Mouse (Mus musculus): ENCODE measurements around the gene Ntng2. TPM values are rescaled to one million over a fixed set of nuclear protein-coding genes. Genes with fewer than 3 reads are reported as not detected.

Gene Ntng2
- total and polyA plus RNA-seq, 3 experiments: 5.4 to 19.1 TPM; not detected in 1

- peak overlapping the region; percentile 80 to 81 for H3K4me3 ChIP-seq (ENCODE audit: control insufficient read depth in 1 of 2, insufficient read depth in 1 of 2, low read depth in 2 of 2, low read length in 2 of 2)
- H3K27ac ChIP-seq (ENCODE audit: control insufficient read depth, low read depth, low read length): peak overlapping the region; percentile 61
- peaks cover 21% of the 10 kb centered on the region for H3K79me2 ChIP-seq (ENCODE audit: control insufficient read depth, insufficient read depth, low read length, poor library complexity)
- H3K4me1 ChIP-seq (ENCODE audit: control insufficient read depth in 1 of 2, insufficient read depth in 2 of 2, low read length in 2 of 2): peaks cover 0 to 5% of the 10 kb centered on the region in 2 experiments; a peak in 1 of 4 replicates
- peak overlapping the region; percentile 86 for H3K9ac ChIP-seq (ENCODE audit: control insufficient read depth, low read depth, low read length, poor library complexity, severe bottlenecking)
- no peaks in the 10 kb centered on the region for H3K27me3 ChIP-seq (ENCODE audit: control insufficient read depth in 1 of 2, insufficient read depth in 2 of 2, low read length in 2 of 2)
- peak; percentile 59 for TF ChIP-seq NELFE (IDR thresholded peaks at IDR 0.05; ENCODE audit: low read depth, low read length)
- no peak for TF ChIP-seq MEF2A (IDR thresholded peaks at IDR 0.05; ENCODE audit: extremely low read depth, insufficient replicate concordance, low read depth, low read length, poor library complexity, severe bottlenecking)
- TF ChIP-seq MAZ (IDR thresholded peaks at IDR 0.05; ENCODE audit: low read depth, low read length): peak; percentile 40; the same call in 1 of the 2 replicates
- TF ChIP-seq POLR2A (IDR thresholded peaks at IDR 0.05; ENCODE audit: control insufficient read depth in 1 of 2, insufficient read depth in 1 of 2, low read depth in 1 of 2, low read length in 2 of 2, poor library complexity in 1 of 2): peak; percentile 63 to 73; a peak in 3 of 4 replicates
- H3K36me3 ChIP-seq (ENCODE audit: control insufficient read depth in 1 of 2, insufficient read depth in 2 of 2, low read length in 2 of 2): no peaks in the 10 kb centered on the region; a peak in 1 of 4 replicates
- no peaks in the 10 kb centered on the region for H3K9me3 ChIP-seq (replicated peaks; ENCODE audit: insufficient read depth, low read length)
- peak; percentile 85 for DNase-seq (ENCODE audit: low read depth, low spot score)
Observed at GRCm38 (mm10) chr2:29251095-29252058, 1.4 kb downstream of the Ntng2 start.

- TF ChIP-seq ELF1 (IDR thresholded peaks at IDR 0.05; ENCODE audit: low read depth, low read length) (no peak), SIN3A (IDR thresholded peaks at IDR 0.05; ENCODE audit: low read length) (no peak), RAD21 (IDR thresholded peaks at IDR 0.05; ENCODE audit: low read depth, low read length) (no peak), JUND (IDR thresholded peaks at IDR 0.05; ENCODE audit: low read depth, low read length) (no peak)
- Histone ChIP-seq H3K4me3 (ENCODE audit: control insufficient read depth in 1 of 2, insufficient read depth in 1 of 2, low read depth in 2 of 2, low read length in 2 of 2) (no peak overlapping the region), H3K27me3 (ENCODE audit: control insufficient read depth in 1 of 2, insufficient read depth in 2 of 2, low read length in 2 of 2) (no peaks in the 10 kb centered on the region), H3K9ac (ENCODE audit: control insufficient read depth, low read depth, low read length, poor library complexity, severe bottlenecking) (no peak overlapping the region), H3K4me1 (ENCODE audit: control insufficient read depth in 1 of 2, insufficient read depth in 2 of 2, low read length in 2 of 2) (peaks cover 0 to 11% of the 10 kb centered on the region in 2 experiments; a peak in 2 of 4 replicates), H3K9me3 (replicated peaks; ENCODE audit: insufficient read depth, low read length) (no peaks in the 10 kb centered on the region), H3K79me2 (ENCODE audit: control insufficient read depth, insufficient read depth, low read length, poor library complexity) (peaks cover 21% of the 10 kb centered on the region), H3K27ac (ENCODE audit: control insufficient read depth, low read depth, low read length) (no peak overlapping the region), H3K36me3 (ENCODE audit: control insufficient read depth in 1 of 2, insufficient read depth in 2 of 2, low read length in 2 of 2) (no peaks in the 10 kb centered on the region; a peak in 1 of 4 replicates)
- no peak for DNase-seq (ENCODE audit: low read depth, low spot score)
Observed at GRCm38 (mm10) chr2:29250263-29251094, 2.3 kb downstream of the Ntng2 start.

- no peak for DNase-seq (ENCODE audit: low read depth, low spot score)
- H3K79me2 ChIP-seq (ENCODE audit: control insufficient read depth, insufficient read depth, low read length, poor library complexity): peaks cover 21% of the 10 kb centered on the region
- H3K4me3 ChIP-seq (ENCODE audit: control insufficient read depth in 1 of 2, insufficient read depth in 1 of 2, low read depth in 2 of 2, low read length in 2 of 2): no peak overlapping the region
- no peak overlapping the region for H3K9ac ChIP-seq (ENCODE audit: control insufficient read depth, low read depth, low read length, poor library complexity, severe bottlenecking)
- no peak for TF ChIP-seq RCOR1 (IDR thresholded peaks at IDR 0.05; ENCODE audit: low read depth, low read length)
- TF ChIP-seq TAL1 (IDR thresholded peaks at IDR 0.05; ENCODE audit: low read length): no peak
- no peak for TF ChIP-seq MYB (IDR thresholded peaks at IDR 0.05; ENCODE audit: low read depth, low read length)
- TF ChIP-seq POLR2AphosphoS2 (IDR thresholded peaks at IDR 0.05; ENCODE audit: low read length): no peak
- TF ChIP-seq SMC3 (IDR thresholded peaks at IDR 0.05; ENCODE audit: low read depth, low read length): no peak
- no peak for TF ChIP-seq CTCF (IDR thresholded peaks at IDR 0.05 in 2 of 3, conservative IDR thresholded peaks at IDR 0.05 in 1 of 3; ENCODE audit: control insufficient read depth in 1 of 3, insufficient read depth in 1 of 3, low read depth in 2 of 3, low read length in 3 of 3, poor library complexity in 1 of 3, severe bottlenecking in 1 of 3)
- TF ChIP-seq ZC3H11A (IDR thresholded peaks at IDR 0.05; ENCODE audit: low read depth, low read length): no peak
- no peak for TF ChIP-seq GATA1 (IDR thresholded peaks at IDR 0.05; ENCODE audit: low read depth, low read length)
- TF ChIP-seq ETS1 (IDR thresholded peaks at IDR 0.05; ENCODE audit: low read depth, low read length): no peak
- no peak for TF ChIP-seq NELFE (IDR thresholded peaks at IDR 0.05; ENCODE audit: low read depth, low read length)
- no peak for TF ChIP-seq CHD1 (IDR thresholded peaks at IDR 0.05; ENCODE audit: low read depth, low read length)
- TF ChIP-seq MAX (IDR thresholded peaks at IDR 0.05; ENCODE audit: low read length): no peak
- no peak for TF ChIP-seq GABPA (IDR thresholded peaks at IDR 0.05; ENCODE audit: low read depth, low read length)
- TF ChIP-seq SIN3A (IDR thresholded peaks at IDR 0.05; ENCODE audit: low read length): no peak
- no peak for TF ChIP-seq ZNF384 (IDR thresholded peaks at IDR 0.05; ENCODE audit: low read depth, low read length)
- TF ChIP-seq POLR2AphosphoS5 (IDR thresholded peaks at IDR 0.05; ENCODE audit: borderline replicate concordance, low read depth, low read length): no peak
- H3K9me3 ChIP-seq (replicated peaks; ENCODE audit: insufficient read depth, low read length): no peaks in the 10 kb centered on the region
- no peak overlapping the region for H3K27ac ChIP-seq (ENCODE audit: control insufficient read depth, low read depth, low read length)
- no peaks in the 10 kb centered on the region for H3K27me3 ChIP-seq (ENCODE audit: control insufficient read depth in 1 of 2, insufficient read depth in 2 of 2, low read length in 2 of 2)
- peaks cover 0 to 11% of the 10 kb centered on the region in 2 experiments; a peak in 2 of 4 replicates for H3K4me1 ChIP-seq (ENCODE audit: control insufficient read depth in 1 of 2, insufficient read depth in 2 of 2, low read length in 2 of 2)
- H3K36me3 ChIP-seq (ENCODE audit: control insufficient read depth in 1 of 2, insufficient read depth in 2 of 2, low read length in 2 of 2): no peaks in the 10 kb centered on the region; a peak in 1 of 4 replicates
Observed at GRCm38 (mm10) chr2:29249852-29250251, 3.0 kb downstream of the Ntng2 start.

All from MEL (cell line).